Mouse (Mus musculus): ENCODE data around the gene Hs6st3.
"Not testable (repeated sequence)": the region's sequence is repeated elsewhere in the genome, so short reads cannot be mapped to it uniquely, and the experiment has no call there.

Hs6st3 gene

GRCm38 (mm10) chr14:119452797-119453196 is 314.7 kb downstream of the Hs6st3 start:
- DNase-seq = no peak

- no peak for DNase-seq
These were observed 326.2 kb downstream of the Hs6st3 start for GRCm38 (mm10) chr14:119464308-119464707.

- DNase-seq = no peak
These were observed 326.7 kb downstream of the Hs6st3 start for GRCm38 (mm10) chr14:119464883-119465282.

- DNase-seq = peak in 1 of 2 experiments; percentile 6
These were observed 328.9 kb downstream of the Hs6st3 start for GRCm38 (mm10) chr14:119466899-119467588.

- DNase-seq = no peak
These were observed 338.4 kb downstream of the Hs6st3 start for GRCm38 (mm10) chr14:119476582-119476981.

DNA sequence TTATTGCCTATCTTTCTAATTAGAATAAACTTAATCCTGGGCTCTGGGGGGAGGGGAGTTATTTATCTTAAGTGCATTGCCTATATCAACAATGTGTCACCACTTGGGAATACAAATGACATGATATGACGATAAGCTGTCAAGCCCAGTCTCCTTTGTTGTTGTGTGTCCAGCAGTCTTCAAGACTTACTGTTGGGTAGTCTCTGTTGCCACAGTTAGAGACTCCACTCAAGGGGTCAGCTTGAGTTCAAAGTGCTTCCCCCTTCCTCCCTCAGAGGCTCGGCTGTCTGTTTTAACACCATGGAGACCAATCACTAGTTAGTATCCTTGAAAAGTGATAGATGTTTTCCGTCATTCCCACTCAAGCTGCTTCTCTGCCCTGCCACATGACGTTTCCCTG is 339.7 kb downstream of the Hs6st3 start:
- DNase-seq = no peak

DNA sequence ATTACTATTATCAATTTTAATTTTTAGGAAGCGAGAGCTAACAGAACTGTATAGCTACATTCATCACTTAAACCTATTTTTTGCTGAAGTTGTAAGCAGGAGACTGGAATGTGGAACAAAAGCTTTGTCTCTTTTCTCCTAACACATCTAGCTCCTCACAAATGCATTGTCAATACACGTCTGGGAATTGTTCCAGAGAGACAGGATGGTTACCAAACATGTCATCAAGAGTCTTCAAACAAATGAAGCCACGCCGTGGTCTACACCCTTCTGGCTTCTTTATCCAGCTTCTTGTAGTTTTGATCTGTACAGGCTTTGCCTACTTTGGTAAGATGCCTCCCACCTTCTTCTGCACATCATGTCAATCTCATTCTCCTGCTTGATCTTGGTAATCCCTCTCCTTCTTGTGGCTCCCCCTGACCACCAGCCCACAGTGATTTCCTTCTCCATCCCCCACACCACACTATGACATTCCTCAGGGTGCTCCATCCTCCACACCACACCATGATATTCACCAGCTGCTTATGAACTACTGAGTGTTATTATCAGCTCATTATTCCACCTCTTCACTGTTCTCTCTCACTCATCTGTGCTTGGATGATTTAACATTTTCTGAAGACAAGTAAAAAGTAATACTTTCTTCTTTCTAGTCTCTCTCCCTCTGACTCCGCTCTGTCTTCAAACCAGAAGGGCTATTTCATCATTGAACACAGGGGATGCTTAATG is 351.0 kb downstream of the Hs6st3 start:
- DNase-seq = no peak

DNA sequence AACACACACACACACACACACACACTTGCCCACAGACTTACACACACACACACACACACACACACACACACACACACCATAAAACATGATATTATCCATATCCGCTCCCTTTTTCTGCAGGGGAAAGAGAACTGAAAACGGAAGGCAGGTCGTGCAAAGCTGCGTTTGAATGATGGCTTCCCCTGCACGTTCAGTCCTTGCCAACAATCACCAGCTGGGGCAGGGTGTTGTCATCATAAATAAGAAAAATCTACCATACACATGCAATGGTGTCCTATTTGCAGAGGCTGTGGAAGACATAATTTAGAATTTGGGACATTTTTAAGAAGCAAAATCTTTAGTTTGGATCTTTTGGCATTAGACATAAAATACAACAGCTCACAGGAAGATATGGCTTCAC is 382.5 kb downstream of the Hs6st3 start:
- DNase-seq = peak; percentile 37 to 46

- DNase-seq = no peak
These were observed 382.9 kb downstream of the Hs6st3 start for GRCm38 (mm10) chr14:119521056-119521455.

- DNase-seq = no peak
These were observed 394.9 kb downstream of the Hs6st3 start for GRCm38 (mm10) chr14:119532889-119533546.

GRCm38 (mm10) chr14:119540505-119540904 is 402.4 kb downstream of the Hs6st3 start:
- DNase-seq = no peak

- no peak for DNase-seq
These were observed 406.5 kb downstream of the Hs6st3 start for GRCm38 (mm10) chr14:119544596-119544995.

DNA sequence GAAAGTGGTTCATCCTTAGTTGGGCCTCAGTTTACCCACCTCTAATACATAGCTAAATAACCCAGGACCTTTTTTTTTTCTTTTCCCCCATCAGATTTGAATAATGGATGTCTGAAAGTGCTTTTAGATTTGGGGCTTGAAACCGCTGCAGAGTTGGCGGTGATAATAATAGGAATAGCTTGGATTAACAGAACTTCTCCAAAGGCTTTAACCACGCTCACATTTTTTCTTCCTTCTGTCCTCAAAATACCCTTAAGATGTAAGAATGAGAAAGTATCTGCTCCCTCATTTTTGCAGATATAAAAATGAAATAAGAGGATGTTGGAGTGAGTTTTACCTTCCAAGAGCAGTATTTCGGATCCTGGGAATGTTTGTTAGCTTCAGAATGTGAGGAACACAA is 420.2 kb downstream of the Hs6st3 start:
- no peak for DNase-seq

GRCm38 (mm10) chr14:119582039-119582508 is 443.9 kb downstream of the Hs6st3 start:
- peak; percentile 7 to 24 for DNase-seq

GRCm38 (mm10) chr14:119585069-119585468 is 446.9 kb downstream of the Hs6st3 start:
- DNase-seq = no peak

GRCm38 (mm10) chr14:119587365-119587764 is 449.2 kb downstream of the Hs6st3 start:
- not testable (repeated sequence) for DNase-seq

DNA sequence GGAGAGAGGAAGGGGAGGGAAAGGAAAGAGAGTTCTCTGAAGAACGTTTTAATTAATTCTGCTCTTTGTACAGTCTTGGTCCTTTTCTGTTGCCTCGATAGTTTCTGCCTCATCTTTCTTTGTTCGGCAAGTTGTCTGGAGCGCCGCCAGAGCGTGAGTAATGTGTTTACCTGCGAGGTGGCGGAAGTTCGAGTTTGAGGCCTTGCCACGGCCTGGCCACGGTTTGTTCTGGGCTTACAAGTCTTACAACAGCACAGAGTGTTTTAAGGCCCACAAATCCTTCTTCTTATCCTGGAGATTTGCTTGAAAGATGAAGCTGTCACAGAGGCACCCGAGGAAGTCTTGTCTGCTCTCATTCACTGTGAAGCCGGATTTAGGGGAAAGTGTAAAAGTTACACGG is 466.2 kb downstream of the Hs6st3 start:
- DNase-seq = peak; percentile 11 to 30

DNA sequence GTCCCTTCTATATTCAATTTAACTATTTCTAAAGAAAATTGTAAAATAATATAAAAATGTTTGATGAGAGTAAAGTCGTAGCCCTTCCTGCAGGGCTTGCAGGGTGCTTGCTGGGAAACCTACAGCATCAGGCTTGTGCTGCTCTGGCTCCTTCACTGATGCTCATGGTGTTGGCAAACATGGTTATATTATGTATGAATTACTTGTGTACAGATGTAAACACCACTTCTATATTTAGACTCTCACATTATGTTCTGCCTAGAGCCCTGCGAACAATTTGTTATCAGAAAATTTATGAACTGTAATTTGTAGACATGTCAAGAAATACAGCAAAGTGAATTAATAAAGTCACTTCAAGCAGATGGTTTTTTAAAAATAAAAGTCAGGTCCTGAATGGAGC is 474.7 kb downstream of the Hs6st3 start:
- DNase-seq = no peak

GRCm38 (mm10) chr14:119629127-119629526 is 491.0 kb downstream of the Hs6st3 start:
- DNase-seq = no peak

DNA sequence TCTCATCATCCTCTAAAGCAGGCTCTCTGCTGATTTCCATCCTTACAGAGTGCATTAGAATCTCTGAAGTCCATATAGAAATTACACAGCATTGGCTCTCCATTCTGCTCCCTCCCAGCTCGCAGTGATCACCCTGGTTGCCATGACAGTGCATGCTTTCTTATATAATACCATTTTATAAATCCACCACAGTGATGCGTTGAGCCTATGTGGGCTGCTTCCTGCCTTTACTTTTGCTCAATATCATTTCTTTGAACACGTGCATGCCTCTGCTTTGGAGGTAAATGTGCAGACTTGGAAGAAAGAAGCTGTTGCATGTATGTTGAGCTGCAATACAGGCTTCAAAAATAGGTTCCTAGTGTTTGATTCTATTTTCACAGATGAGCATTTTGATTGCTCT is 494.9 kb downstream of the Hs6st3 start:
- no peak for DNase-seq

- no peak for DNase-seq
These were observed 495.5 kb downstream of the Hs6st3 start for GRCm38 (mm10) chr14:119633626-119634025.

DNA sequence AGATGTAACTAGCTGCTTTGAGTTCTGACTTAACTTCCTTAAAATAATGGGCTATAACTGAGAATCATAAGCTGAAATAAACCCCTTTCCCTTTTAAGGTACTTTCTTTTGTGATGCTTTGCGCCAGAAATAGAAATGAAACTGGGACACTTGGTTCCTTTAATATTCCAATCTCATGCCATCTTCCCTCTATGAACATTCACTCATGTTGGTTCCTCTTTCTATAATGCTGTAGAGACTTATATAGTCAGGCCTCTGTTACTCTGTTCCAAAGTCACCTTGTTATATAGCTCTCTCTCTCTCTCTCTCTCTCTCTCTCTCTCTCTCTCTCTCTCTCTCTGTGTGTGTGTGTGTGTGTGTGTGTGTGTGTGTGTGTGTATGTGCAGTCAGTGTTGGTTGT is 504.7 kb downstream of the Hs6st3 start:
- no peak for DNase-seq

DNA sequence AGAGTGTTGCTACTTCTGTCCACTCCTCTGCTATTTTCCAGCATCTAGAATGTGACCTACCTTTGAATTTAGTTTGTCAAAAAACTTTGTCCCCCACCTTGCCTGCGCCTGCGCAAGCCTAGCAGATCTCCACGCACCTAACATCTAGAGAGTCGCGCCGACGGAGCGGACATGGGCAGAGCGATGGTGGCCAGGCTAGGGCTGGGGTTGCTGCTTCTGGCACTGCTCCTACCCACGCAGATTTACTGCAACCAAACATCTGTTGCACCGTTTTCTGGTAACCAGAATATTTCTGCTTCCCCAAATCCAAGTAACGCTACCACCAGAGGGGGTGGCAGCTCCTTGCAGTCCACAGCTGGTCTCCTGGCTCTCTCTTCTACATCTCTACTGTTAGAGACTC is 505.7 kb downstream of the Hs6st3 start:
- no peak for DNase-seq

DNA sequence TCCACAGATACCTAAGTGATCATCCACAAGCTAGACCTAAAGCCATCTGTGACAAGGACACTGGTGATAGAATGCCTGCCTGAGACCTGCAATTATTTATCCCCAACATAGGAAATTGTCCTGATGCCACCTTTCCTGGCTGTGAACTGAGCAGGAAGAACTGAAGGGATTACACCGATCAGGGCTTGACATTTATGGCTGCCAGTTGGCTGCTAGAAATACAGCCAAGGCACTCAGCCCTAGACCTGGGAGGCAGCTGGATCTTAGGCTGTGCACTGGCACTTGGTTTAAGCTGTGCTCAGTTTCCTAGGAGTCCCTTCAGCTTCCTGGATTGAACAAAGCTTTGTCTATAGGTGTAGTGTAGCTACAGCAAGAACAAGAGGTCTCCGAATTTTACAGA is 518.8 kb downstream of the Hs6st3 start:
- DNase-seq = no peak
